In genomic region chr17:9683539-9684155, GRCm38 (mm10) we compare ENCODE assay signal across 28 mouse cellular contexts. TPM values are rescaled to one million over a fixed set of nuclear protein-coding genes. Genes with fewer than 3 reads are reported as not detected.
DNase-seq lines count a peak whose midpoint lies in the region; ATAC-seq lines count a peak whose summit lies in the region.
"Had no signal": no experiment of that assay in that cellular context is flagged by ENCODE, and none has a peak within 500 bp of the region (broad histone marks: within the 10 kb centered on the region; RNA-seq: fewer than 3 reads in every experiment).

No protein-coding gene starts in this region.

- 74% methylated on average over 4 of the region's 4 CpGs for WGBS in hindbrain, embryonic 16.5 days

- no peak overlapping the region for H3K27ac ChIP-seq in hindbrain, embryonic 16.5 days (ENCODE audit: low read depth, low read length)
- H3K27ac ChIP-seq: embryonic facial prominence, embryonic 12.5 days; heart, embryonic 13.5 days; hindbrain, embryonic 15.5 days had no signal

- peaks cover 4% of the 10 kb centered on the region; the same call in 1 of the 2 replicates for H3K4me1 ChIP-seq in hindbrain, embryonic 16.5 days (ENCODE audit: control insufficient read depth, insufficient read depth, low read depth, low read length)
- H3K4me1 ChIP-seq: embryonic facial prominence, embryonic 12.5 days; heart, embryonic 13.5 days had no signal

- no peaks in the 10 kb centered on the region for H3K9me3 ChIP-seq in hindbrain, embryonic 16.5 days (ENCODE audit: control insufficient read depth, low read length)
- H3K9me3 ChIP-seq: embryonic facial prominence, embryonic 12.5 days; G1E; heart, embryonic 13.5 days; hindbrain, embryonic 15.5 days had no signal

- ATAC-seq in hindbrain, embryonic 16.5 days: no peak
- ATAC-seq: CD4-positive, CD25-positive, alpha-beta regulatory T cell, adult 4 months; forebrain, embryonic 16.5 days had no signal

- intact Hi-C loops in left cerebral cortex, postnatal 25 days (cut with DNase I): loop anchor here (10.0 kb wide), 1 partner anchor 379 kb away; no protein-coding TSS in a partner anchor
- intact Hi-C loops in left cerebral cortex, postnatal 4 days (cut with DNase I): no loop called here

- H3K27me3 ChIP-seq in hindbrain, embryonic 16.5 days (replicated peaks; ENCODE audit: control insufficient read depth, insufficient read depth, low read length): no peaks in the 10 kb centered on the region
- H3K27me3 ChIP-seq: embryonic facial prominence, embryonic 12.5 days; heart, embryonic 13.5 days; hindbrain, embryonic 15.5 days had no signal

- DNase-seq in heart, adult 11 months: peak; percentile 50
- no peak for DNase-seq in heart, adult 9 months (ENCODE audit: low spot score in 2 of 2)
- peak; percentile 20 to 58 for DNase-seq in left cerebral cortex, postnatal 25 days (ENCODE audit: low spot score in 2 of 2)
- DNase-seq in left cerebral cortex, postnatal 4 days: no peak
- DNase-seq in brain, adult 2 months (ENCODE audit: low read depth, low spot score): peak; percentile 62
- DNase-seq in layer of hippocampus, adult 9-11 months: peak; percentile 51
- no peak for DNase-seq in yolk sac, embryonic 10.5 days (ENCODE audit: low spot score)
- DNase-seq: adrenal gland, adult 8-10 months; adrenal gland, postnatal 36 days; cerebellum, adult 11 months; cerebellum, adult 9-10 months; cerebellum, postnatal 25 days; gastrocnemius, postnatal 14 days; heart, postnatal 36 days had no signal

- no peak overlapping the region for H3K9ac ChIP-seq in hindbrain, embryonic 16.5 days (ENCODE audit: low read depth, low read length)
- H3K9ac ChIP-seq: embryonic facial prominence, embryonic 12.5 days; heart, embryonic 13.5 days; hindbrain, embryonic 15.5 days had no signal

- no peak overlapping the region for H3K4me3 ChIP-seq in hindbrain, embryonic 16.5 days (ENCODE audit: low read length)
- H3K4me3 ChIP-seq: embryonic facial prominence, embryonic 12.5 days; heart, embryonic 13.5 days; hindbrain, embryonic 15.5 days had no signal

- H3K4me2 ChIP-seq in hindbrain, embryonic 16.5 days (ENCODE audit: low read length): no peak overlapping the region
- H3K4me2 ChIP-seq: embryonic facial prominence, embryonic 12.5 days; heart, embryonic 13.5 days; hindbrain, embryonic 15.5 days had no signal

- no peaks in the 10 kb centered on the region for H3K36me3 ChIP-seq in hindbrain, embryonic 16.5 days (ENCODE audit: control insufficient read depth, insufficient read depth, low read length)
- H3K36me3 ChIP-seq: embryonic facial prominence, embryonic 12.5 days; G1E; heart, embryonic 13.5 days; hindbrain, embryonic 15.5 days had no signal

RNA-seq across cellular contexts. Expression of gene Pabpc6, which starts 14.1 kb away (rescaled TPM):
- total RNA-seq in left cerebral cortex, postnatal 25 days (2021): not detected
- total RNA-seq in left cerebral cortex, postnatal 4 days (2021): not detected
- not detected in 2 replicates for polyA plus RNA-seq in hindbrain, embryonic 16.5 days (2015; fragmentation: Nextera tagmentation; extraction: Ambion mirVana)
- total RNA-seq: adrenal gland, adult 8-10 months; adrenal gland, postnatal 36 days; gastrocnemius, adult 18-20 months; gastrocnemius, postnatal 14 days; heart, adult 8-10 months; heart, postnatal 36 days had no signal
- polyA plus RNA-seq: brain, embryonic 14.5 days; CD4-positive, CD25-positive, alpha-beta regulatory T cell, adult 4 months; cortical plate, adult 2 months; embryonic facial prominence, embryonic 12.5 days; forebrain, embryonic 11.5 days; forebrain, embryonic 16.5 days; G1E; heart, embryonic 13.5 days; heart, postnatal 0 days; hindbrain, embryonic 11.5 days; hindbrain, embryonic 15.5 days had no signal

Comparison
In these comparisons a context has a peak if more than half of its experiments do, and no peak if none do; other contexts are left out.
1. DNase-seq: peak in heart, adult 11 months (single experiment), left cerebral cortex, postnatal 25 days (2 of 2), brain, adult 2 months (single experiment) and layer of hippocampus, adult 9-11 months (single experiment); none in heart, adult 9 months (0 of 2), left cerebral cortex, postnatal 4 days (single experiment) and yolk sac, embryonic 10.5 days (single experiment).